In genomic region chr11:49183172-49183571, GRCm38 (mm10) we compare ENCODE assay signal across 25 mouse cellular contexts. TPM values are rescaled to one million over a fixed set of nuclear protein-coding genes. Genes with fewer than 3 reads are reported as not detected.
"Had no signal": no experiment of that assay in that cellular context is flagged by ENCODE, and none has a peak within 500 bp of the region (broad histone marks: within the 10 kb centered on the region; RNA-seq: fewer than 3 reads in every experiment).

No protein-coding gene starts in this region.

- H3K4me2 ChIP-seq: lung, embryonic 15.5 days; midbrain, embryonic 11.5 days; midbrain, embryonic 13.5 days; midbrain, embryonic 15.5 days; neural tube, embryonic 12.5 days; stomach, embryonic 15.5 days had no signal

- DNase-seq: lung, adult 2 months; lung, postnatal 14 days; lung, postnatal 36 days; right cerebral cortex, postnatal 14 days; thymus, adult 2 months; thymus, postnatal 25 days; thymus, postnatal 4 days had no signal

- H3K4me1 ChIP-seq: lung, embryonic 15.5 days; midbrain, embryonic 13.5 days; midbrain, embryonic 15.5 days; neural tube, embryonic 12.5 days; stomach, embryonic 15.5 days had no signal

- ATAC-seq: lung, postnatal 0 days; midbrain, embryonic 13.5 days; midbrain, embryonic 15.5 days had no signal

- H3K27ac ChIP-seq: lung, embryonic 15.5 days; macrophage; midbrain, embryonic 13.5 days; midbrain, embryonic 15.5 days; neural tube, embryonic 12.5 days; stomach, embryonic 15.5 days; stomach, postnatal 0 days had no signal

- H3K27me3 ChIP-seq: lung, embryonic 15.5 days; megakaryocyte, embryonic 14.5 days; midbrain, embryonic 13.5 days; midbrain, embryonic 15.5 days; neural tube, embryonic 12.5 days; stomach, embryonic 15.5 days had no signal

- H3K36me3 ChIP-seq: lung, embryonic 15.5 days; midbrain, embryonic 13.5 days; midbrain, embryonic 15.5 days; neural tube, embryonic 12.5 days; stomach, embryonic 15.5 days had no signal

- H3K9me3 ChIP-seq: lung, embryonic 15.5 days; megakaryocyte, embryonic 14.5 days; midbrain, embryonic 13.5 days; midbrain, embryonic 15.5 days; neural tube, embryonic 12.5 days; stomach, embryonic 15.5 days had no signal

- H3K4me3 ChIP-seq: lung, embryonic 15.5 days; megakaryocyte, embryonic 14.5 days; midbrain, embryonic 13.5 days; midbrain, embryonic 15.5 days; neural tube, embryonic 12.5 days; stomach, embryonic 15.5 days had no signal

- H3K9ac ChIP-seq: lung, embryonic 15.5 days; midbrain, embryonic 13.5 days; midbrain, embryonic 15.5 days; neural tube, embryonic 12.5 days; stomach, embryonic 15.5 days had no signal

RNA-seq across cellular contexts. Expression of gene Btnl9, which starts 3.8 kb away (rescaled TPM):
- total RNA-seq: midbrain, postnatal 0 days had no signal
- polyA plus RNA-seq: midbrain, embryonic 11.5 days; midbrain, embryonic 13.5 days had no signal

RNA-seq across cellular contexts. Expression of gene Olfr1394, which starts 29.0 kb away (rescaled TPM):
- total RNA-seq: megakaryocyte progenitor cell, adult 5-6 weeks; midbrain, postnatal 0 days; monocyte, adult 5-6 weeks; neutrophil, adult 5-6 weeks had no signal
- polyA plus RNA-seq: lung, adult 2 months; lung, embryonic 15.5 days; lung, postnatal 0 days; macrophage; midbrain, embryonic 11.5 days; midbrain, embryonic 13.5 days; midbrain, embryonic 15.5 days; midbrain, postnatal 0 days; neural tube, embryonic 12.5 days; neural tube, embryonic 14.5 days; spleen, adult 2 months; stomach, embryonic 15.5 days; stomach, postnatal 0 days; testis, adult 2 months; thymus, adult 2 months; urinary bladder, adult 2 months had no signal

RNA-seq across cellular contexts. Expression of gene Olfr1395, which starts 41.1 kb away (rescaled TPM):
- total RNA-seq: megakaryocyte progenitor cell, adult 5-6 weeks; midbrain, postnatal 0 days; monocyte, adult 5-6 weeks; neutrophil, adult 5-6 weeks had no signal
- polyA plus RNA-seq: lung, adult 2 months; lung, embryonic 15.5 days; lung, postnatal 0 days; macrophage; midbrain, embryonic 11.5 days; midbrain, embryonic 13.5 days; midbrain, embryonic 15.5 days; midbrain, postnatal 0 days; neural tube, embryonic 12.5 days; neural tube, embryonic 14.5 days; spleen, adult 2 months; stomach, embryonic 15.5 days; stomach, postnatal 0 days; testis, adult 2 months; thymus, adult 2 months; urinary bladder, adult 2 months had no signal
